Mouse (Mus musculus) limb, embryonic 10.5 days (tissue): ENCODE data around the gene Dmrtc1b. TPM values are rescaled to one million over a fixed set of nuclear protein-coding genes. Genes with fewer than 3 reads are reported as not detected.
"Not testable (repeated sequence)": the region's sequence is repeated elsewhere in the genome, so short reads cannot be mapped to it uniquely, and the experiment has no call there.

Source experiments
- DNase-seq: peaks from one replicate; pipeline ENCODE4 v3.0.0-alpha.2; 2017; ENCODE audit warnings: low spot score
- H3K27ac ChIP-seq: fragments of 300-500 bp; sonication (generic); 2 replicates; pipeline ENCODE4 v1.5.1; 2016; ENCODE audit warnings: mild to moderate bottlenecking
- H3K27me3 ChIP-seq: fragments of 300-500 bp; sonication (generic); 2 replicates; pipeline ENCODE4 v1.6.1; 2016; ENCODE audit warnings: low read depth, mild to moderate bottlenecking; ENCODE audit not compliant: poor library complexity, severe bottlenecking
- H3K36me3 ChIP-seq: fragments of 300-500 bp; sonication (generic); 2 replicates; pipeline ENCODE4 v1.6.1; 2016; ENCODE audit warnings: mild to moderate bottlenecking, moderate library complexity
- H3K4me1 ChIP-seq: fragments of 300-500 bp; sonication (generic); 2 replicates; pipeline ENCODE4 v1.6.1; 2016
- H3K4me3 ChIP-seq: fragments of 300-500 bp; sonication (generic); 2 replicates; pipeline ENCODE4 v1.5.1; 2016; ENCODE audit warnings: mild to moderate bottlenecking, moderate library complexity
- H3K9me3 ChIP-seq: fragments of 300-500 bp; sonication (generic); replicated peaks from 2 replicates; pipeline ENCODE4 v1.6.1; 2016; ENCODE audit warnings: mild to moderate bottlenecking
- WGBS: fragments of 180-500 bp; shearing (Covaris S2); methylation state at CpG from one replicate; pipeline ENCODE4 v1.1.7; 2016; 5-methylcytosine and 5-hydroxymethylcytosine counted together
- polyA plus RNA-seq: library from polyadenylated mRNA; unstranded; fragments of >200 nt; fragmentation: Nextera tagmentation; extraction: Ambion mirVana; gene quantifications from 2 replicates; pipeline ENCODE4 v1.2.1, GENCODE M21; 2016

Gene Dmrtc1b
- polyA plus RNA-seq, result not detected in 2 replicates

DNA sequence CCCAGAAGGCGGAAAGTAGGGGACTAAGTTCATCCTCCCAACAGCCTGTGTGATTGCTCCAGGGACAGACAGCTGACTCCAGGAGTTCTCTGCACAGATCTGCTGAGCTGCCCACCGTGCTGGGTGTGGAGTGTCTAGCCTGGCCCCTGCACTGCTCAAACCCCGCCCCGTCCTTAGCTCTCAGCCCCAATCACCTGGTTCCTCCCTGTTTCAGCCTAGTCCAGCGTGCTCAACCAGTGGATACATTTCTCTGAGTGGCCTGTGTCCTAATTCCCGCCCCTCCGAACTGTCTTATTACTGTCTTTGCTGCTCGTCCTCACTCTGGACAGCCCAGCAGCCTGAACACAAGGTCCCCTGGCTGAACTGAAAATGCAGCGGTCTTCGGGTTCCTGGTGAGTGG is at the start of gene Dmrtc1b, which contains the start of gene Gm9112:
Dmrtc1b (plus strand) TSS at position 331 of the 400 bp plus-strand sequence.
Gm9112 (minus strand) TSS at position 101 of the 400 bp plus-strand sequence.
- not testable (repeated sequence) for DNase-seq, H3K4me3 ChIP-seq, H3K27ac ChIP-seq, H3K9me3 ChIP-seq, H3K4me1 ChIP-seq, H3K36me3 ChIP-seq
- WGBS, result 87% methylated on average over 10 of the region's 10 CpGs
- peaks cover 60% of the 10 kb centered on the region for H3K27me3 ChIP-seq

DNA sequence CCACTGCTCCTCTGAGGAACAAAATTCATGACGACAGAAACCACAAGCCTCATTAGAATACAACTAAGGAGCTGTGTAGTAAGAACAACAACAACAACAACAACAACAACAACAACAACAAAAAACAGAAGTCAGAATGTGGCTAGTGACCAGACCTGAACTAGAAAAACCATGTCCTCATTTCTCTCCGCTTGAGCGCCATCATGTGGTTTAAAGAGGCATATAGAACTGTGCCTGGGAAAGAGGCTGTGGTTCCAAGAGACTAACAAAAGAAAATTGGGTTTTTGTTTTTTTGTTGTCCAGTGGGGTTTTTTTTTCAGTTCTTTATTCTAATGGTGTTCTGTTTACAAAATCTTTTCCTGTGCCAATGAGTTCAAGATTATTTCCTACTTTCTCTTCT is 47.0 kb upstream of the Dmrtc1b start:
- H3K27ac ChIP-seq, result no peak overlapping the region
- H3K36me3 ChIP-seq, result no peaks in the 10 kb centered on the region
- no peak for DNase-seq
- no peaks in the 10 kb centered on the region for H3K9me3 ChIP-seq
- H3K27me3 ChIP-seq, result peaks cover 33% of the 10 kb centered on the region
- no peak overlapping the region for H3K4me3 ChIP-seq
- WGBS, result 16% methylated on average over 3 of the region's 3 CpGs
- no peaks in the 10 kb centered on the region for H3K4me1 ChIP-seq

- Histone ChIP-seq H3K9me3 (no peaks in the 10 kb centered on the region), H3K36me3 (no peaks in the 10 kb centered on the region), H3K4me3 (no peak overlapping the region), H3K4me1 (no peaks in the 10 kb centered on the region), H3K27ac (no peak overlapping the region), H3K27me3 (peaks cover 31% of the 10 kb centered on the region)
- WGBS, result 78% methylated on average over 2 of the region's 2 CpGs
- DNase-seq, result no peak
Observed at GRCm38 (mm10) chrX:102666641-102667040, 41.0 kb upstream of the Dmrtc1b start.

GRCm38 (mm10) chrX:102684706-102685105 is 23.0 kb upstream of the Dmrtc1b start:
- not testable (repeated sequence) for H3K4me1 ChIP-seq, H3K27ac ChIP-seq

DNA sequence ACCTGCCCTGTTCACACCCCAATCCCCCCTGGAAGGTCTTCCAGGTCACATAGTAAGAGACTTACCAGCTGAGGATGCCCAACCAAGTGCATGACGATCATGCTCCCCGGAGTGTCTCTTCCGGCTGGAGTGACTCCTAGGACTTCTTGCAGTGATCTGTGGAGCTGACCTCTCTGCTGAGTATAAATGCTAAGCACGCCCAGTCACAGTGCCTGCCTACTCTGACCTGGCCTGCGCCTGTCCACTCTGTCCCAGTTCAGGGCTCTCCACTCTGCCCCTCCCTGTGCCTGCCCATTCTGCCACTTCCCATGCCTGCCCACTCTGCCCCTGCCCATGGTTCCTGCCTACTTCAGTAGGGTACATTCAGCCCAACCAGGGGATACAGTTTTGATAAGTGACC is 20.8 kb upstream of the Dmrtc1b start, which contains the start of gene Gm3880:
Gm3880 (minus strand) TSS at position 101 of the 400 bp plus-strand sequence.
- not testable (repeated sequence) for H3K4me1 ChIP-seq, H3K36me3 ChIP-seq, H3K4me3 ChIP-seq, DNase-seq, H3K9me3 ChIP-seq, H3K27ac ChIP-seq
- WGBS, result 89% methylated on average over 5 of the region's 5 CpGs
- peaks cover 31% of the 10 kb centered on the region for H3K27me3 ChIP-seq

More at GRCm38 (mm10) chrX:102684706-102685105, 23.0 kb upstream of the Dmrtc1b start:
- not testable (repeated sequence) for H3K36me3 ChIP-seq, H3K9me3 ChIP-seq, DNase-seq, H3K4me3 ChIP-seq
- 65% methylated on average over 3 of the region's 3 CpGs for WGBS
- H3K27me3 ChIP-seq, result peaks cover 27% of the 10 kb centered on the region

- peak; percentile 31 for DNase-seq
- not testable (repeated sequence) for H3K4me3 ChIP-seq
- 15% methylated on average over 4 of the region's 4 CpGs for WGBS
Observed at GRCm38 (mm10) chrX:102689252-102689651, 18.4 kb upstream of the Dmrtc1b start.

DNA sequence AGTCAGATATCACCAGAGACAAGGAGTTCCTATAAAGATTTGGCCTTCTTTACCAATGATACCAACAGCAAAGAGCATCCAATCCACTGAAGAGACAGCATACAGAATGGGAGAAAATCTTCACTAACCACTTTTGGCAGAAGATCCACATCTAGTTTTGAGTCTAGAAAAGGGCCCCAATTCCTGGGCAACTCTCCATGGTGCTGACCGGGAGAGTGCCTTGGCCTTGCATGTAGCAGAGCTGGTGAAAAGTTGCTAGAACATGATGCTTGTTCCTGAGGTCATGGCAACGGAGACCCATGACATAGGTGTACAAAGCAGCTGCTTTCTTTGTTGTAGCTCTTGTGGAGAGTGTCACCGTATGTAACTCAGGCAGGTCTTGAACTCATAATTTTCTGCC is 7.0 kb upstream of the Dmrtc1b start:
- H3K4me1 ChIP-seq, H3K4me3 ChIP-seq, H3K9me3 ChIP-seq, H3K36me3 ChIP-seq, H3K27ac ChIP-seq: not testable (repeated sequence)
- 86% methylated on average over 3 of the region's 3 CpGs for WGBS
- H3K27me3 ChIP-seq, result peaks cover 38% of the 10 kb centered on the region
- DNase-seq, result peak; percentile 32

More at GRCm38 (mm10) chrX:102689252-102689651, 18.4 kb upstream of the Dmrtc1b start:
- H3K9me3 ChIP-seq, H3K4me1 ChIP-seq, H3K27ac ChIP-seq, H3K36me3 ChIP-seq: not testable (repeated sequence)
- H3K27me3 ChIP-seq, result peaks cover 46% of the 10 kb centered on the region

DNA sequence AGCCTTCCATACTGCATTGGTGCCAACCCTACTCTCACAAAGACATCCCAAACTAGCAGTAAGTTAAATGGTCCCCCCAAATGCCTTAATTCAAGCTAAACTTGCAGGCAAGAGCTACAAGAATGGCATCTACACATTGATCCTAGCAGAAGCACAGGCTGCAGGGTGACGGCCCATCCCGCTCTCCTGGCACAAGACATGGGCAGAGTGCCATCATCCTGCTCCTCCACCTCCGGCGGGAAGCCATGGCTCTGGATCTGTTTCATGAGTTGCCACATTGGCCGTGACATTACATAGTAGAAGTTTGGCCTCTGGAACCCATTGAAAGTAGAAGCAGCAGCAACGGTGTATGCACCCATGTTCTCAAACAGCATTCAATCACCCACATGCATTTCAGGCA is 16.6 kb downstream of the Dmrtc1b start:
- not testable (repeated sequence) for H3K4me1 ChIP-seq, H3K36me3 ChIP-seq, H3K27ac ChIP-seq, H3K9me3 ChIP-seq, DNase-seq, H3K4me3 ChIP-seq
- peaks cover 40% of the 10 kb centered on the region for H3K27me3 ChIP-seq
- WGBS, result 95% methylated on average over 6 of the region's 6 CpGs

Other genes starting within 250 kb of the Dmrtc1b start
- 9.7 and 13.1 TPM in 2 replicates for gene Hdac8, start 202.5 kb upstream of the Dmrtc1b start, polyA plus RNA-seq
- 10.1 and 12.9 TPM in 2 replicates for gene Phka1, start 63.6 kb upstream of the Dmrtc1b start, polyA plus RNA-seq
- gene Gm3880, start 20.9 kb upstream of the Dmrtc1b start, polyA plus RNA-seq, result not detected in 2 replicates
- not detected in 2 replicates for gene Gm9112, start 230 bp upstream of the Dmrtc1b start, polyA plus RNA-seq
- not detected in 2 replicates for gene Dmrtc1c1, start 95.1 kb downstream of the Dmrtc1b start, polyA plus RNA-seq
- gene Dmrtc1c2, start 146.8 kb downstream of the Dmrtc1b start, polyA plus RNA-seq, result not detected in 2 replicates
- gene 1700031F05Rik, start 160.1 kb downstream of the Dmrtc1b start, polyA plus RNA-seq, result not detected in 2 replicates
- gene Dmrtc1a, start 200.8 kb downstream of the Dmrtc1b start, polyA plus RNA-seq, result 0.20 and 0.45 TPM in 2 replicates
- gene 1700011M02Rik, start 201.0 kb downstream of the Dmrtc1b start, polyA plus RNA-seq, result not detected in 2 replicates
- gene 1700018G05Rik, start 220.5 kb downstream of the Dmrtc1b start, polyA plus RNA-seq, result 0.63 TPM in 1 of 2 replicates, not detected in the other